Mouse (Mus musculus) heart, adult 11 months (tissue): ENCODE measurements at regions not wholly inside any gene's neighbourhood (a gene's known extent, or its start where the extent isn't known, plus 50 kb on each side); places are given as distances from the start of the nearest gene placed in this dataset.

Source experiments
- DNase-seq: peaks from one replicate; pipeline ENCODE4 v3.0.0; 2022

- DNase-seq: no peak
These were observed 406.6 kb upstream of the Nbea start for GRCm38 (mm10) chr3:56590071-56590470.

GRCm38 (mm10) chr3:56575422-56575821, 391.9 kb upstream of the Nbea start:
- DNase-seq: no peak

GRCm38 (mm10) chr3:56536178-56536577, 352.7 kb upstream of the Nbea start:
- no peak for DNase-seq

GRCm38 (mm10) chr3:56504445-56504844, 320.9 kb upstream of the Nbea start:
- no peak for DNase-seq

- DNase-seq: no peak
These were observed 315.8 kb upstream of the Nbea start for GRCm38 (mm10) chr3:56499301-56499700.

DNA sequence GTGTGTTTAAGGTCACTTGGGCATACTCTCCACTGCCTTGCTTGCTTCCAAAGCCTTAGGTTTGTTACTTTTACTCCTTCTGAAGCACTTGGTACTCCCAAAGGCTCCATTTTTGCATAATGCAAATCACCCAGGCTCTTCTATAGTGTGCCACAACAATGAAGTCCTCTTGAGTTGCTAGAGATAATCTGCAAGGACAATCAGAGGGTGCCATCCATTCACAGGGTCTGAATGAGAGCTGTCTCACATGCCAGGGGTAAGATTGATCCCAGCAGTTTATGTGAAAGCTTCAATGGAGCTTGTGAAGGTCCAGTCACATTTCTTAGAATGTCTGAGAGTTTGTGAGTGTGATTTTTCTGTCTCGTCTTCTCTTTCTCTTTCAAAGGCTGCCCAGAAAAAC, 310.4 kb upstream of the Nbea start:
- no peak for DNase-seq

DNA sequence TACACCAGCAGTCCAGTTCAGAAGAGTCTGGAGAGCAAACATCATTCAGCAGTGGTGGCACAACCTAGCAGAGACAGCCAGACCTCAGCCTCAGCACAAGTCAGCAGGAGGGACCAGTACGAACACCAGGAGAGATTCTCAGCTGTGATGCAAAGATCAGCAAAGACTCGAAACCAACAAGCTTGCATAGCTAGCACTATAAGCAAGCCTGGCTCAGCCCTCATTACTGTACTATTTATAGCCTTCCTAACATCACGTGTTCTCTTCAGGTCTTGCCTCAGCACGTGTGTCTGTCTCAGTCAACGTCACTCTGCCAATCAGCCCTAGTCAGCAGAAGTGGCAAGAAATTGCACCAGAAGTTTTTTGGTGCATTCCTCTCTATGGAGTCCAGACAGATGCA, 305.7 kb upstream of the Nbea start:
- no peak for DNase-seq

DNA sequence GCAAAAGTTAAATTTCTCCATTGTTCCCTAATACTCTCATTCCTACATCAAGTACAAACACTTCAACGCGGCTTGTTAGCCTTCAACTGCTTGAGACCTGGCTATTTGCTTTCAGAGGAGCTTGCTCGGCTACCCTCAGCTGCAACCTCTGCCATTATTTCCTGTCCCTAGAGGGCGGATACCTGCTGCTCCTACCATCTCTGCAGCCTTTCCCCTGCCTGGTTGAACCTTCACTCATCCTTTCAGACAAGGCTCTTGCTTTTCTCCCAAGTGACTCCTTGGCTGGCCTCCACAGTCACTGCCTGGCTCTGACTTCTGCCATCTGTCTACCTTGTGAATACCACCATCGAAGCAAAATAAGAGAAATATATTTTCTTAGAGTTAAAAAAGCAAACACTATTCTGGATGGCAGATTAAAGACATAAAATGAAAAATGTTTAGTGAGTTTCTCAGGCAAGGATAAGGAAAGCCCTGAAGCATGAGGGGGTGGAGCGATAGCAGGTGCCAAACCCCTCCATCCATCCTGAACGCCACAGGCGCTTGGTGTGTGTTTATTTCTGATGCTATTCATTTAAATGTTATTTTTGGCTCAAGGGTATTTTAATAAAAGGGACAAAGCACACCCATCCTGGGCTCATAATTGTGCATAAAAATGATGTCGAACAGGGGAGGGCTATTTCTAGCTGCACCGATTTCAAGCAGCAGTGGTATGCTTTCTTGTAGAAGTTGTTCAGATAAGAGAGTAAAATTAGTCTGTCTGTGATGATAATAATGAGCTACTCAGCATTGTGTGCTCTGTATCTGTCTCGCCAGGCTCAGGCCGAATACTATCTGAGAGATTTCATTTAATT, 302.3 kb upstream of the Nbea start:
- DNase-seq: no peak

DNA sequence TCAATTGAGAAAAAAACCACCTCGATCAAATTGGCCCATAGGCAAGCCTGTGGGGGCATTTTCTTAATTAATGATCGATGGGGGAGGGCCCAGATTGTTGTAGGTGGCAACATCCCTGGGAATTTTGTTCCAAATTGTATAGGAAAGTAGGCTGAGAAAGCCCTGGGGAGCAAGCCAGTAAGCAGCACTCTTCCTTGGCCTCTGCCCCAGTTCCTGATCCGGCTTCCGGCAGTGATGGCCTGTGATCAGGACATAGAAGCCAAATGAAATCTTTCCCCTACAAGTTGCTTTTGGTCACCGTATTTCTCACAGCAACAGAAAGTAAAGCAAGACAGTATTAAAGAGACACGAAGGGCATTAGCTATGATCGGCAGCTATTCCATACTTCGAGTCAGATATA, 300.6 kb upstream of the Nbea start:
- DNase-seq: peak; percentile 91

- peak; percentile 4 for DNase-seq
These were observed 299.9 kb upstream of the Nbea start for GRCm38 (mm10) chr3:56483370-56483769.

DNA sequence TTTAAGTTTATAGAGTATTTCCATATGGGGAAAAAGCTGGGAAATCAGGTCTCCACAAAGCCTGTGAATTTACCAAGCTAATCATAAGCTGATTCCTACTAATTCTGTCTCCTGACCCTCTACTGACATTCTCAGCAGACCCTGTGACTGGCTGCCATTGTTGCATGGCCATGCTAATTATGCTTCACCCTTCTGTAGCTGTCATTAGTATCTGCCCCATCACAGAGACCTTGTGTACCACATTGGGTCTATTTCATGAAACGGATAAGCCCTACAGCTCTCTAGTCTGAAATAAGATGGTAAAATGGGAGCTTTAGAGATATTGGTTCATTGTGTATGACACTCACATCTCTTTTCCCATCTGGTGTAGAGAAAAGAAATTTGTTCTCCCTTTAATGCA, 296.0 kb upstream of the Nbea start:
- DNase-seq: no peak

GRCm38 (mm10) chr3:56478544-56479140, 295.1 kb upstream of the Nbea start:
- DNase-seq: no peak

GRCm38 (mm10) chr3:56475529-56476527, 292.3 kb upstream of the Nbea start:
- DNase-seq: no peak

- no peak for DNase-seq
These were observed 289.1 kb upstream of the Nbea start for GRCm38 (mm10) chr3:56472651-56473050.

DNA sequence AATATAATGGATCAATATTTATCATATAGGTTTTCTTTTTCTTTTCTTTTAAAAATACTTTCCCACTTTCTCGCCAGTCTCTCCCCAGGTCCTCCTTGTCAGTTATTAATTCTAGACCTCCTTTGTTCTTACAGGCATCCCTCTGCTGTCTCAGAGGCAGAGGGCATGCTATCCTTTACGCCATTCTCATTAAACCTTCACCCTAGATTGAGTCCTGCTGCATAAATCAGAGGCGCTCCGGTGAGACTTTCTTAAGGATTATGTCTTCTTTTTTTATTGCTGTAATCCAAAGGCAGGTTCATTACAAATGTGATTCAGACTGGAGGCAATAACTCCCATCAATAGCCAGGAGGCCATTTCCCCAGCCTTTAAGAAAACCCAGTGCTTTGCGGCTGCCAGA, 288.3 kb upstream of the Nbea start:
- no peak for DNase-seq

DNA sequence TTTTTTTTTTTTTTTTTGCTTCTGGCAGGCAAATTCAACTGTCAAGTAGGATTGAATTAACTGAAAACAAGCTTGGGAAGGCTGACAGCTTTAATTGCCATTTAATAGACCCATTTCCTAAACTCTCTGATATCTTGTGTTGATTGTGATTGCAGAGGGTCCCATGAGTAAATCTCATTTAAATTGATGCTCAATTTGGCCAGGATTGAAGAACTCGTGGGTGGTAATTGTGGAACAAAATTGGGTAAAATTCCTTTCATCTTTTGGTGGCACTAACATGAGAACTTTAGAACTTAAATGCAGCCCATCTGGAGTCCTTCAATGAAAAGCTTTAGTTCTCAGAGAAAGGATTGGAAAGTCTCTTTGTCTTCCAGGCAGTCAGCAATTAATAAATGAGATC, 287.7 kb upstream of the Nbea start:
- no peak for DNase-seq

DNA sequence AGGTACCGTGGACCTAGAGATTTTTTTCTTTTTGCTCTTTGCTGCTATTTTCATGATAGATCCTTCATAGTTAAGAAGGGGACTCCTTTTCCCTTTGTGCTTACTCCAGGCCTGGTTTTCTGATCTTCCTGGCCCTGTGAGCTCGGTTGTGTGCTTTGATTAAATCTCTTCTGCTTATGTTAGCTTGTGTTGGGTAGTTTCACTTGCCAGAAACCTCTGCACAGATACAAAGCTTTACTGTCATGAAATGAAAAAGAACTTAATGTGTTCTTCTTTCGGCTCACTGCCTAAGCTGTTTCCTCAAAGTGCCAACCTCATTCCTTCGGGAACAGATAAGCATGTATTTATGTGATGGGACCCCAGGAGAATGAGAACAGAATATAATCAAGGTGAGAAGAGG, 274.1 kb upstream of the Nbea start:
- no peak for DNase-seq

DNA sequence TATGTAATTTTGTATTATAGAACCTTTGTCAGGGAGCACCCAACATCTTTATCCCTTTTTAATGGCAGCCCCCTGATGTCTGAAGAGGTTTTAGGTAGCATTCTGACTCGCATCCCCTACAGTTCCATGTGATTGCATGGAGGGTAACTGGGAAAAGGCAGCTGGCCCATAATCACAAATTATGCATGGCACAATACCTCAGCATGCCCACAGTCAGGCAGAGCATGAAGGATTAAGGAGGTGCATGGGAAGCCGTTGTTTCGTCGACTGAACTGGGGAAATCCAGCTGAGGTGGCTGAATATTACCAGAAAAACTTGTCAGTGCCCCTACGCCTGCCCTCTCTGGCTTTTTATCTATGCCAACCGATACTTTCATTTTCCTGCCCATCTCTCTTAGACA, 272.8 kb upstream of the Nbea start:
- no peak for DNase-seq

- DNase-seq: peak; percentile 79
These were observed 255.4 kb upstream of the Nbea start for GRCm38 (mm10) chr3:56438900-56439299.

DNA sequence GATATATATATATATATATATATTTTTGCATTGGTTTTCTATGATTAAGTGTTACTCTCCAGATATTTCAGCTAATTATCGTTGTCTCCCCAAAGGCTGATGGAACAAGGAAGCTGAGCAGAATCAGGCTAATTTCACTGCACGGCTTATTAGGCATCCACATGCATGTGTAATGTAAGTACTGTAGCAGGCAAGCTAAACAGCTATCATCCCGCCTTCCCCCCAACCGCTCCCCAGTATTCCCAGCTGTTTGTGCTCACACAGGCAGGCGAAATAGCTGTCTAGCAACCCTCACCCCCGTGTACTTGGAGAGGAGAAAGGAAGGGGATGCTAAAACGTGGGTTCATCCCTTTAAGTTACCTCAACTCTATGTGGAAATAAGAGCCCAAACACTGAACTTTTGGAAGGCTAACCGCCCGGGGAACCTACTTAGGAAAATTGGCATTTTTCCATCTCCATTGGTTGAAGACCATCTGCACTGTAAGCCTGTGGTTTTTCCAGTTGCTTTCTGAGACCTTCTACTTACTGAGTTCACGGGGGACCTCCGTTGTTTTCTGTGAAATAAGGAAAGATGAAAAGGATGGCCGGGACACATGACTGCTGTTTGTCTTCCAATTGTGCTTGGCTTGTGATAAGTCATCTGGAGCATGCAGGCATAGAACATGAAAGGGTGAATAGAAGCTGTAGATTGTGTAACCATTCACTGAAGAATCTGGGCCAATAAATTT, 254.7 kb upstream of the Nbea start:
- no peak for DNase-seq

DNA sequence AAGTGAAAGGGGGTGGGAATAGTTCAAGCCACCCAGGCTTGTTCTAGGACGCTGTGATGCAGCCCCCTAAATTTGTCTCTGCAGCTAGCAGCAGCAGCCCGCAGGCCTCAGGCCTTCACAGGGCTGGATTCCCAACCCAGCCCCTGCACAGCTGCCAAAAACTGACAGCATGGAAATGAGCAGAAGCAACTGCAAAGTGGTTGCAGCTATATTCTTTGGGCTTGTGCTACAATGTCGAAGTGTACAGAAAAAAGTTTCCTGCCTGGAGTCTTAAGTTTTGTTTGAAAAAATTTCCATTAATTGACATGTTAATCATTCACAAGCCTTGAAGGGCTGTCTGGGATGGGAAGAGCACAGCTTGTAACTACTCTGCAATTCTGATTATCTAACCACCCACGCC, 253.6 kb upstream of the Nbea start:
- DNase-seq: no peak

- DNase-seq: peak; percentile 90
These were observed 250.0 kb upstream of the Nbea start for GRCm38 (mm10) chr3:56433495-56433894.

DNA sequence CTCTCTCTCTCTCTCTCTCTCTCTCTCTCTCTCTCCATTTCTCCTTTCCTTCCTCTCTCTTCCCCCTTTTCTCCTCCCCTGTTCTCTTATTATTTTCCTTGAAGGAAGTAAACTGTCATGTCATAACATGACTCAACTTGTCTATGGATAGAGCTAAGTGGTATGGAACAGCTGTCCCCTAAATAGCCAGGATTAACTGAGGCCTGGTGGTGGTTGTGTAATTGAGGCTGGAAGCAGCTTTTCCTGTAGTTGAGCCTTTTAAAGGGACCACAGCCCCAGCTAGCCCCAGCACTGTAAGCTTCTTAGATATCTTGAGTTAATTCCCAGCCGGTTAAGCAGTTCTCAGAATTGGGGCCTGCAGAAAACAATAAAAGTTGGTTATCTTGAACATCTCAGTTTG, 243.7 kb upstream of the Nbea start:
- no peak for DNase-seq
